Mouse (Mus musculus) layer of hippocampus, adult 11-12 months (tissue): ENCODE data around the gene Grrp1.
"Not testable (repeated sequence)": the region's sequence is repeated elsewhere in the genome, so short reads cannot be mapped to it uniquely, and the experiment has no call there.

Source experiments
- DNase-seq: peaks from one replicate; pipeline ENCODE4 v3.0.0; 2022; ENCODE audit warnings: low spot score

The Grrp1 gene

GRCm38 (mm10) chr4:134269622-134270021 lies 15.7 kb upstream of the Grrp1 start:
- not testable (repeated sequence) for DNase-seq

GRCm38 (mm10) chr4:134268102-134268655 lies 14.3 kb upstream of the Grrp1 start:
- no peak for DNase-seq

GRCm38 (mm10) chr4:134265860-134266585 lies 12.1 kb upstream of the Grrp1 start:
- no peak for DNase-seq

- peak; percentile 57 for DNase-seq
These were observed 9.3 kb upstream of the Grrp1 start for GRCm38 (mm10) chr4:134263191-134263590.

- DNase-seq, result no peak
These were observed 4.4 kb upstream of the Grrp1 start for GRCm38 (mm10) chr4:134258354-134258753.

- DNase-seq, result no peak
These were observed 3.5 kb upstream of the Grrp1 start for GRCm38 (mm10) chr4:134257198-134258009.

GRCm38 (mm10) chr4:134256407-134257197 lies 2.7 kb upstream of the Grrp1 start:
- no peak for DNase-seq

GRCm38 (mm10) chr4:134255854-134256253 lies 1.9 kb upstream of the Grrp1 start:
- no peak for DNase-seq

- no peak for DNase-seq
These were observed 929 bp upstream of the Grrp1 start for GRCm38 (mm10) chr4:134254835-134255234.

GRCm38 (mm10) chr4:134252911-134253721 lies 790 bp downstream of the Grrp1 start:
- no peak for DNase-seq

- DNase-seq, result no peak
These were observed 1.6 kb downstream of the Grrp1 start for GRCm38 (mm10) chr4:134252131-134252910.

GRCm38 (mm10) chr4:134251241-134252130 lies 2.4 kb downstream of the Grrp1 start:
- no peak for DNase-seq

GRCm38 (mm10) chr4:134250930-134251240 lies 3.0 kb downstream of the Grrp1 start:
- DNase-seq, result no peak

GRCm38 (mm10) chr4:134250116-134250929 lies 3.6 kb downstream of the Grrp1 start:
- DNase-seq, result no peak

- peak; percentile 67 for DNase-seq
These were observed 4.3 kb downstream of the Grrp1 start for GRCm38 (mm10) chr4:134249651-134250050.

GRCm38 (mm10) chr4:134246719-134247258 lies 7.1 kb downstream of the Grrp1 start, which contains the start of gene Gm30191:
TSS of gene Gm30191 (plus strand) at chr4:134246935.
- no peak for DNase-seq

GRCm38 (mm10) chr4:134246256-134246655 lies 7.7 kb downstream of the Grrp1 start:
- DNase-seq, result no peak

- DNase-seq, result peak; percentile 95
These were observed 8.6 kb downstream of the Grrp1 start, which contains the start of gene Zfp593 for GRCm38 (mm10) chr4:134245148-134245843. TSS of gene Zfp593 (minus strand) at chr4:134245592.
